Mouse (Mus musculus): ENCODE results near the gene Plcd1. TPM values are rescaled to one million over a fixed set of nuclear protein-coding genes. Genes with fewer than 3 reads are reported as not detected.

Plcd1 gene
- total and polyA plus RNA-seq, 2 experiments from 2014 or later: 14.6 to 21.1 TPM

DNA sequence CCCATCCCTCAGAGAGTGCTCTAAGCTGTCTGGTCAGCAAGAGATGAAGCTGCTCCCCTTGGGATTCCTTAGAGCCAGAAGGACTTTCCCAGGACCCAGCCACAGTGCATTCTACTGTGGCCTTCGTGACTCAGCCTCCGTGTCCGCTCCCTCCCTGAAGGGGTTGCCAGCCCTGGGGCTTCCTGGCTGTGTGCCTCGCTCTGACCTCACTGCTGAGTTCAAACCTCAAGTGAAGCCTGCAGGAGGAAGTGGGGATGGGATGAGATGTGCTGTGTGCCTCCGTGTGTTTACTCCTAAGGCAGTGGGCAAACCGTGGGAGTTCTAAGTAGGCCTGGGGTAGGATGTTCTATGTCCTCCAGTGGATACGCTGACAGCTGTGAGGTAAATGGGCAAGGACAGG lies 57.5 kb downstream of the Plcd1 start:
- no peak overlapping the region for H3K9ac ChIP-seq (replicated peaks; ENCODE audit: low read depth, low read length)
- no peak overlapping the region for H3K27ac ChIP-seq (ENCODE audit: low read depth)
- no peak overlapping the region for H3K4me3 ChIP-seq (ENCODE audit: low read depth, low read length)
- DNase-seq (ENCODE audit: low spot score) (peak; percentile 34), ATAC-seq (ENCODE audit: insufficient read depth, low read depth) (peak; percentile 61; the same call in 1 of the 2 replicates)
- peaks cover 29% of the 10 kb centered on the region for H3K36me3 ChIP-seq (replicated peaks; ENCODE audit: control insufficient read depth, insufficient read depth, low read length)
- H3K4me2 ChIP-seq (ENCODE audit: low read depth, low read length): no peak overlapping the region
- WGBS: 44% methylated on average over 7 of the region's 7 CpGs
- H3K27me3 ChIP-seq (ENCODE audit: control insufficient read depth, insufficient read depth, low read length): no peaks in the 10 kb centered on the region
- H3K9me3 ChIP-seq (replicated peaks; ENCODE audit: control insufficient read depth, low read length): no peaks in the 10 kb centered on the region
- no peaks in the 10 kb centered on the region for H3K4me1 ChIP-seq (ENCODE audit: control insufficient read depth, insufficient read depth)
- no peak for TF ChIP-seq CTCF (IDR thresholded peaks at IDR 0.05; ENCODE audit: low read depth)

DNA sequence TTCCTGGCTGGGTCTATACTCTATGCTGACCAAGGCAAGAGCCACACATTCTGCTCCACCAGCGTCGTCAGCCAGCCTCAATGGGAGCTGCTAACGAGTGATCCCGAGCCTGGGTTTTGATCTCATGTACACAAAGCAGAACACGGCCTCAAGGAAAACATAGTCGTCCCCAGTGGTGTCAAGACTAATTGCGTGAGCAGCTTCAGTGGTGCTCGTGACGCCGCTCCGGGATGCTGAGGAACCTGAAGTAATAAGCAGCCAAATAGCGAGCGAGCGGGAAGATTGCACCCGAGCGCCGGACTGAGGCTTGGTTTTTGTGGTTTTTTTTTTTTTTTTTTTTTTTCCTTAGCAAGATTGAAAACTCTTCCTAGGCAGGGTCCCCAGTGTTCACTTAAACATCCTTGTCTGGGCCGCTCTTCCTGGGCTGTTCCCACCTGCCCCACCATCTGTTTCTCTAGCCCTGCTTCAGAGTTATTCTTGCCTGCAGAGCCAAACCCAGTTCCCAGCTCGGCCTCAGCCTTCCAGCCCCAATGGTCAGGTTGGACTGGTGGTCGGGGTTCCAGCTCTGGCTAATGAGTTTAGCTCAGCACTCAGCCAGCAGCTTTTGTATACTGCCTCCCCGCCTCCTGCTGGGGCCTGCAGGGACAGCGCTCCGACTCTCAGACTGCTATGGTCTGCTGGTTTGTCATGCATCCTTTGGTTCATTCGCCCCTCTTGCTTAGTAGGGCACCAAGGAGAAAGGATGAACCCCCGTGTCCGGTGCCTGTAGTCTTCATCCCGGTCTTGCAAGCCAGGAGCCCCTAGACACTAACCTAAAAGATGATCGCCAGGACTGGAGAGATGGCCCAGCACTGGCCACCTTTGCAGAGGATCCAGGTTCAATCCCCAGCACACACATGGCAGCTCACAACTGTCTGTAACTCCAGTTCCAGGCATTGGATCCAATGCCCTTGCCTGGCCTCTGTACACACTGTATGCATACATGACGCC lies 58.3 kb downstream of the Plcd1 start:
- Histone ChIP-seq H3K4me1 (ENCODE audit: control insufficient read depth, insufficient read depth) (no peaks in the 10 kb centered on the region), H3K27ac (ENCODE audit: low read depth) (no peak overlapping the region), H3K9me3 (replicated peaks; ENCODE audit: control insufficient read depth, low read length) (no peaks in the 10 kb centered on the region), H3K36me3 (replicated peaks; ENCODE audit: control insufficient read depth, insufficient read depth, low read length) (peaks cover 26% of the 10 kb centered on the region), H3K4me2 (ENCODE audit: low read depth, low read length) (no peak overlapping the region), H3K4me3 (ENCODE audit: low read depth, low read length) (no peak overlapping the region), H3K27me3 (ENCODE audit: control insufficient read depth, insufficient read depth, low read length) (no peaks in the 10 kb centered on the region), H3K9ac (replicated peaks; ENCODE audit: low read depth, low read length) (no peak overlapping the region)
- no peak for ATAC-seq (ENCODE audit: insufficient read depth, low read depth)
- TF ChIP-seq EP300 (IDR thresholded peaks at IDR 0.05; ENCODE audit: low read depth): no peak
- TF ChIP-seq CTCF (IDR thresholded peaks at IDR 0.05; ENCODE audit: low read depth): no peak
- 87% methylated on average over 29 of the region's 29 CpGs for WGBS
- DNase-seq (ENCODE audit: low spot score): no peak

- 91% methylated on average over 8 of the region's 8 CpGs for WGBS
- Histone ChIP-seq H3K9ac (replicated peaks; ENCODE audit: low read depth, low read length) (no peak overlapping the region), H3K27ac (ENCODE audit: low read depth) (no peak overlapping the region), H3K36me3 (replicated peaks; ENCODE audit: control insufficient read depth, insufficient read depth, low read length) (peaks cover 21% of the 10 kb centered on the region), H3K9me3 (replicated peaks; ENCODE audit: control insufficient read depth, low read length) (no peaks in the 10 kb centered on the region), H3K4me2 (ENCODE audit: low read depth, low read length) (no peak overlapping the region), H3K4me1 (ENCODE audit: control insufficient read depth, insufficient read depth) (no peaks in the 10 kb centered on the region), H3K27me3 (ENCODE audit: control insufficient read depth, insufficient read depth, low read length) (no peaks in the 10 kb centered on the region), H3K4me3 (ENCODE audit: low read depth, low read length) (no peak overlapping the region)
- ATAC-seq (ENCODE audit: insufficient read depth, low read depth) (no peak), DNase-seq (ENCODE audit: low spot score) (no peak)
- TF ChIP-seq EP300 (IDR thresholded peaks at IDR 0.05; ENCODE audit: low read depth) (no peak), CTCF (IDR thresholded peaks at IDR 0.05; ENCODE audit: low read depth) (no peak)
Measured at GRCm38 (mm10) chr9:119034069-119034468, 59.2 kb downstream of the Plcd1 start.

DNA sequence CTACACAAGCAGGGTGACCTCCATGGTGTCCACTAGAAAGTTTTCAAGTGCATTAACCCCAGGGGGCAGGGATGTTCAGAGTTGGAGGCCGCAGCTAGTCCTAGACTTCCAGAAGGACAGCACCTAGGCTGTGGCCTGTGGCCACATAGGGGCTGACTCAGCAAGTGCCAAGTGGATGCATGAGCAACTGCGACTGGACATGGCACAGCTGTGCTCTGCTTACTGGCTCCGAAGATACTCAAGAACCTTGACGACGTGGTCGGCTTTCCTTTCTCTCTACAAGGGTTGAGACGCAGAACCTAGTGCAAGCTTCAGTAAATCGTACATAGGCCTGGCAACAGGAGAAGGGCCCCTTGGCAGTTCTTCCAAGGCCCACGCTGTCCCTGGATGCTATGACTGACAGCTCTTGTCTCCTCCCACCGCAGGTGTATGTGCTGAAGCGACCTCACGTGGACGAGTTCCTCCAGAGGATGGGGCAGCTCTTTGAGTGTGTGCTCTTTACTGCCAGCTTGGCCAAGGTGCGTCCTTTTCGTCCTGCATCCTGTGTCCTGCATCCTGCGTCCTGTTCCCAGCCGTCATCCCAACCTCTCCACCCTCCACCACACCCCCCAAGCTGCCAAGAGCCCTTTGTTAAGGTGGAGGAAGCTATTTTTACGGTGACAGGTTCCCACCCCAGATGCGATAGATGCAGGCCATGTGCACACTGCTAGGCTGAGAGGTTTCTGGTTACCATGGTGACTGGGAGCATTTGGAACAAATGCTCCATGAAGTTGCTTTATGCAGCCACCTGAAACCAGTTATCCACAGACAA lies 60.0 kb downstream of the Plcd1 start:
- TF ChIP-seq EP300 (IDR thresholded peaks at IDR 0.05; ENCODE audit: low read depth): no peak
- TF ChIP-seq CTCF (IDR thresholded peaks at IDR 0.05; ENCODE audit: low read depth): no peak

DNA sequence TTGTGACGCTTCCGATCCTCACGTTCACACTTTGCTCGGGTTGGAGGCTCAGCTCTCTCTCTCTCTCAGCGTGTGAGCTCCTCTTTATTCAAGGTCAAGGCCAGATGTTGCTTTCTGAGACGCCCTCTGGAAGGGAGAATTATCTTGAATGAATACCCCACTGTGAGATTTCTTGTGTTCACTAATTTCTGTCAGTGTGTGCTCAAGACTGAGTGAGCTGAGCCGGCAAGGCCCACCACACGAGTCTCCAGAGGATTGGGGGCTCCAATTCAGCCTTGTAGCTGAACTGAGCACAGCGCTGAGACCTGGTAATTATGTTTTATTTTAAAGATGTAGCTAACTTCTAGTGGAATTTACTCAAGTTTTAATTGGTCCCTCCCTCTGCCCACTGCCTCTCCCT lies 60.8 kb downstream of the Plcd1 start:
- H3K4me3 ChIP-seq (ENCODE audit: low read depth, low read length): no peak overlapping the region
- no peaks in the 10 kb centered on the region for H3K27me3 ChIP-seq (ENCODE audit: control insufficient read depth, insufficient read depth, low read length)
- H3K4me2 ChIP-seq (ENCODE audit: low read depth, low read length): no peak overlapping the region
- WGBS: 64% methylated on average over 9 of the region's 9 CpGs
- H3K36me3 ChIP-seq (replicated peaks; ENCODE audit: control insufficient read depth, insufficient read depth, low read length): peaks cover 20% of the 10 kb centered on the region
- TF ChIP-seq EP300 (IDR thresholded peaks at IDR 0.05; ENCODE audit: low read depth): no peak
- no peaks in the 10 kb centered on the region for H3K4me1 ChIP-seq (ENCODE audit: control insufficient read depth, insufficient read depth)
- H3K9me3 ChIP-seq (replicated peaks; ENCODE audit: control insufficient read depth, low read length): no peaks in the 10 kb centered on the region
- peak overlapping the region; percentile 47; the same call in 1 of the 2 replicates for H3K27ac ChIP-seq (ENCODE audit: low read depth)
- ATAC-seq (ENCODE audit: insufficient read depth, low read depth): no peak
- no peak for DNase-seq (ENCODE audit: low spot score)
- H3K9ac ChIP-seq (replicated peaks; ENCODE audit: low read depth, low read length): no peak overlapping the region

More for the DNA sequence above, 60.0 kb downstream of the Plcd1 start:
- no peaks in the 10 kb centered on the region for H3K4me1 ChIP-seq (ENCODE audit: control insufficient read depth, insufficient read depth)
- ATAC-seq (ENCODE audit: insufficient read depth, low read depth) (no peak), DNase-seq (ENCODE audit: low spot score) (no peak)
- H3K9me3 ChIP-seq (replicated peaks; ENCODE audit: control insufficient read depth, low read length): no peaks in the 10 kb centered on the region
- no peak overlapping the region for H3K4me2 ChIP-seq (ENCODE audit: low read depth, low read length)
- H3K36me3 ChIP-seq (replicated peaks; ENCODE audit: control insufficient read depth, insufficient read depth, low read length): peaks cover 20% of the 10 kb centered on the region
- 84% methylated on average over 19 of the region's 19 CpGs for WGBS
- no peak overlapping the region for H3K9ac ChIP-seq (replicated peaks; ENCODE audit: low read depth, low read length)
- no peak overlapping the region for H3K27ac ChIP-seq (ENCODE audit: low read depth)
- no peaks in the 10 kb centered on the region for H3K27me3 ChIP-seq (ENCODE audit: control insufficient read depth, insufficient read depth, low read length)
- H3K4me3 ChIP-seq (ENCODE audit: low read depth, low read length): no peak overlapping the region

Measured in heart, postnatal 0 days (tissue).